Mouse (Mus musculus) stomach, postnatal 0 days (tissue): ENCODE results near the gene Dennd4c. TPM values are rescaled to one million over a fixed set of nuclear protein-coding genes. Genes with fewer than 3 reads are reported as not detected.
"Not testable (repeated sequence)": the region's sequence is repeated elsewhere in the genome, so short reads cannot be mapped to it uniquely, and the experiment has no call there.

Experiments
- ATAC-seq: fragments of 200-750 bp; cut with Nextera tagmentation; 2 replicates; pipeline ENCODE4 v1.8.0; 2017; ENCODE audit not compliant: low FRiP score, low TSS enrichment
- DNase-seq: peaks from one replicate; pipeline ENCODE4 v3.0.0-alpha.2; 2016; ENCODE audit warnings: low spot score
- H3K27ac ChIP-seq: fragments of 300-500 bp; sonication (generic); replicated peaks from 2 replicates; pipeline ENCODE4 v1.5.1; 2014; ENCODE audit warnings: mild to moderate bottlenecking, control low read depth
- H3K27me3 ChIP-seq: fragments of 300-500 bp; sonication (generic); 2 replicates; pipeline ENCODE4 v1.6.1; 2014; ENCODE audit warnings: low read length; ENCODE audit not compliant: control insufficient read depth, insufficient read depth
- H3K36me3 ChIP-seq: fragments of 300-500 bp; sonication (generic); 2 replicates; pipeline ENCODE4 v1.6.1; 2014; ENCODE audit warnings: low read length, mixed read lengths; ENCODE audit not compliant: control insufficient read depth, insufficient read depth
- H3K4me1 ChIP-seq: fragments of 300-500 bp; sonication (generic); replicated peaks from 2 replicates; pipeline ENCODE4 v1.6.1; 2014; ENCODE audit warnings: antibody characterized with exemption; ENCODE audit not compliant: control insufficient read depth, insufficient read depth
- H3K4me2 ChIP-seq: fragments of 300-500 bp; sonication (generic); replicated peaks from 2 replicates; pipeline ENCODE4 v1.6.1; 2014; ENCODE audit warnings: low read depth, mild to moderate bottlenecking, control low read depth, moderate library complexity
- H3K4me3 ChIP-seq: fragments of 300-500 bp; sonication (generic); 2 replicates; pipeline ENCODE4 v1.5.1; 2014; ENCODE audit warnings: low read depth, low read length, control low read depth
- H3K9ac ChIP-seq: fragments of 300-500 bp; sonication (generic); 2 replicates; pipeline ENCODE4 v1.6.1; 2014; ENCODE audit warnings: mild to moderate bottlenecking, low read length, control low read depth, mixed read lengths
- H3K9me3 ChIP-seq: fragments of 300-500 bp; sonication (generic); 2 replicates; pipeline ENCODE4 v1.6.1; 2016; ENCODE audit warnings: low read length; ENCODE audit not compliant: control insufficient read depth
- CTCF ChIP-seq: IDR thresholded peaks from 2 replicates; pipeline ENCODE4 v1.5.1; 2016; ENCODE audit warnings: antibody characterized with exemption, low read depth, mild to moderate bottlenecking, moderate library complexity
- EP300 ChIP-seq: optimal IDR thresholded peaks from 2 replicates; pipeline ENCODE3; 2016; ENCODE audit warnings: antibody characterized with exemption
- WGBS: fragments of 180-500 bp; shearing (Covaris S2); extraction: QIAGEN DNeasy Blood & Tissue Kit; methylation state at CpG from one replicate; pipeline ENCODE4 v1.1.7; 2014; 5-methylcytosine and 5-hydroxymethylcytosine counted together
- polyA plus RNA-seq: library from polyadenylated mRNA; unstranded; fragments of >200 nt; fragmentation: Nextera tagmentation; extraction: Ambion mirVana; gene quantifications from 2 replicates; pipeline ENCODE4 v1.2.1, GENCODE M21; 2015

Gene Dennd4c
- polyA plus RNA-seq, 1 experiment from 2014 or later, result 4.2 TPM

GRCm38 (mm10) chr4:86825143-86825542 lies 76.8 kb downstream of the Dennd4c start:
- no peak overlapping the region for H3K4me2 ChIP-seq
- WGBS, result 93% methylated on average over 7 of the region's 7 CpGs
- H3K9me3 ChIP-seq, result no peaks in the 10 kb centered on the region
- TF ChIP-seq CTCF (no peak), EP300 (no peak)
- peaks cover 27% of the 10 kb centered on the region for H3K36me3 ChIP-seq
- no peaks in the 10 kb centered on the region for H3K4me1 ChIP-seq
- no peak for DNase-seq
- H3K27ac ChIP-seq, result no peak overlapping the region
- no peak overlapping the region for H3K9ac ChIP-seq
- H3K27me3 ChIP-seq, result no peaks in the 10 kb centered on the region
- ATAC-seq, result no peak
- H3K4me3 ChIP-seq, result no peak overlapping the region

- no peak for DNase-seq
- Histone ChIP-seq H3K4me3 (no peak overlapping the region), H3K9ac (no peak overlapping the region), H3K4me2 (no peak overlapping the region), H3K36me3 (peaks cover 14% of the 10 kb centered on the region; the same call in 1 of the 2 replicates), H3K27ac (no peak overlapping the region), H3K27me3 (no peaks in the 10 kb centered on the region), H3K4me1 (no peaks in the 10 kb centered on the region), H3K9me3 (no peaks in the 10 kb centered on the region)
- ATAC-seq, result no peak
- TF ChIP-seq EP300 (no peak), CTCF (no peak)
- whole genome bisulfite sequencing, result 92% methylated on average over 2 of the region's 2 CpGs
Observed at GRCm38 (mm10) chr4:86831896-86832295, 83.5 kb downstream of the Dennd4c start.

- H3K9ac ChIP-seq, H3K4me3 ChIP-seq, DNase-seq, H3K4me2 ChIP-seq, ATAC-seq, H3K4me1 ChIP-seq, H3K9me3 ChIP-seq, H3K27ac ChIP-seq, H3K27me3 ChIP-seq: not testable (repeated sequence)
- 92% methylated on average over 2 of the region's 2 CpGs for WGBS
- peaks cover 14% of the 10 kb centered on the region for H3K36me3 ChIP-seq
Observed at GRCm38 (mm10) chr4:86841141-86841540, 92.8 kb downstream of the Dennd4c start.

DNA sequence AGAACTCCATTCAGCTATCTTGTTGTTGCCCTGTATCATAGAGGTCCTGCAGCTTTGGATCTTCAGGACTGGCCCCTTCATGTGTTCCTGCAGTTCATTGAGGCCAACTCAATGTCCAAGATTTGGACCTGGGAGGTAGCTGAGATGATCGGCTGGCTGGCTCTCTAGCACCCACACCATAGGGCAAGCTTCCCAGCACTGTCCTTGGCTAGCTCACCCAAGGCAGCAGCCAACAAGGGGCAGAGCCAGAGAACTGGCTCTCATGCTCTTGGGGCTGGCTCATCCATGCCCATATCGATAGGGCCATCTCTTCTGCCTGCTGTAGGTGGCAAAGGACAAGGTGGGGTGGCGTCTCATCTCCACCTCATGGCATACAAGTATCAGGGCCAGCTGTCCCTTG lies 97.0 kb downstream of the Dennd4c start:
- no peaks in the 10 kb centered on the region for H3K4me1 ChIP-seq
- no peak for DNase-seq
- no peak overlapping the region for H3K4me2 ChIP-seq
- H3K9me3 ChIP-seq, result no peaks in the 10 kb centered on the region
- H3K4me3 ChIP-seq, result no peak overlapping the region
- no peak overlapping the region for H3K9ac ChIP-seq
- ATAC-seq, result no peak
- no peak overlapping the region for H3K27ac ChIP-seq
- TF ChIP-seq EP300 (no peak), CTCF (no peak)
- H3K36me3 ChIP-seq, result peaks cover 11% of the 10 kb centered on the region
- no peaks in the 10 kb centered on the region for H3K27me3 ChIP-seq
- 98% methylated on average over 3 of the region's 3 CpGs for WGBS

- H3K9me3 ChIP-seq, result no peaks in the 10 kb centered on the region
- no peak overlapping the region for H3K4me3 ChIP-seq
- DNase-seq (no peak), ATAC-seq (peak; percentile 71)
- H3K4me1 ChIP-seq, result no peaks in the 10 kb centered on the region
- no peak overlapping the region for H3K27ac ChIP-seq
- 70% methylated on average over 2 of the region's 2 CpGs for WGBS
- H3K9ac ChIP-seq, result no peak overlapping the region
- no peaks in the 10 kb centered on the region for H3K27me3 ChIP-seq
- TF ChIP-seq CTCF, result no peak
- no peak for TF ChIP-seq EP300
- H3K4me2 ChIP-seq, result no peak overlapping the region
- H3K36me3 ChIP-seq, result peaks cover 14% of the 10 kb centered on the region
Observed at GRCm38 (mm10) chr4:86847246-86847645, 98.9 kb downstream of the Dennd4c start.

- Histone ChIP-seq H3K9ac (no peak overlapping the region), H3K4me2 (no peak overlapping the region), H3K9me3 (no peaks in the 10 kb centered on the region), H3K4me3 (no peak overlapping the region), H3K27ac (no peak overlapping the region), H3K36me3 (peaks cover 25% of the 10 kb centered on the region), H3K27me3 (no peaks in the 10 kb centered on the region), H3K4me1 (no peaks in the 10 kb centered on the region)
- no peak for DNase-seq
- TF ChIP-seq EP300 (no peak), CTCF (no peak)
- WGBS, result 72% methylated on average over 2 of the region's 2 CpGs
- ATAC-seq, result no peak
Observed at GRCm38 (mm10) chr4:86851331-86851730, 103.0 kb downstream of the Dennd4c start.
